Mouse (Mus musculus) CD4-positive, CD25-positive, alpha-beta regulatory T cell, adult 4 months (primary cell): ENCODE measurements at regions not wholly inside any gene's neighbourhood (a gene's known extent, or its start where the extent isn't known, plus 50 kb on each side); places are given as distances from the start of the nearest gene placed in this dataset.
"Not testable (repeated sequence)": the region's sequence is repeated elsewhere in the genome, so short reads cannot be mapped to it uniquely, and the experiment has no call there.

Experiments used
- ATAC-seq: one replicate; pipeline ENCODE4 v1.8.0; 2017

DNA sequence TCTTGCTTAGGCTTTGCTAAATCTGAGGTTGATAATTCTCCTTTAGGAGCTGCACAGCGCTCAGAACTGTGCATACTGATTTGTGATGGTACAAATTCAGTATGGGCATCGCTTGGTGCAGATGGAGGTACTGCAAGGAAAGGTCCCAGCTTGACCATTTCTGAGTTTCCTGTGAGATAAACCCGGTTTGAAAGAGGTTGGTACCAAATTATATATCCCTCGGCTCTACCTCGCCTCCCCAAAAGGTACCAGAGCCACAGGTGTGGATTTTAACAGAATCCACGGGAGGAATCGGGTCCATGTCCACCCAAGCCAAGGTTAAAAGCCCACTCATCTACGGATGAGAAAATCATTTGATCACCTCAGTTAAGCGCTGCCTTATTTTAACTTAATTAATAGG is 172.5 kb upstream of the Zfp808 start:
- ATAC-seq = not testable (repeated sequence)

- ATAC-seq = not testable (repeated sequence)
These were observed 150.8 kb upstream of the Zfp808 start for GRCm38 (mm10) chr13:61978856-61979255.

- ATAC-seq = not testable (repeated sequence)
These were observed 133.2 kb upstream of the Zfp808 start for GRCm38 (mm10) chr13:61996519-61996918.

- ATAC-seq = peak; percentile 71
These were observed 130.9 kb upstream of the Zfp808 start for GRCm38 (mm10) chr13:61998803-61999202.

- ATAC-seq = not testable (repeated sequence)
These were observed 122.4 kb upstream of the Zfp808 start for GRCm38 (mm10) chr13:62007321-62007720.

- ATAC-seq = peak; percentile 94
These were observed 114.1 kb upstream of the Zfp808 start for GRCm38 (mm10) chr13:62015424-62016167.

DNA sequence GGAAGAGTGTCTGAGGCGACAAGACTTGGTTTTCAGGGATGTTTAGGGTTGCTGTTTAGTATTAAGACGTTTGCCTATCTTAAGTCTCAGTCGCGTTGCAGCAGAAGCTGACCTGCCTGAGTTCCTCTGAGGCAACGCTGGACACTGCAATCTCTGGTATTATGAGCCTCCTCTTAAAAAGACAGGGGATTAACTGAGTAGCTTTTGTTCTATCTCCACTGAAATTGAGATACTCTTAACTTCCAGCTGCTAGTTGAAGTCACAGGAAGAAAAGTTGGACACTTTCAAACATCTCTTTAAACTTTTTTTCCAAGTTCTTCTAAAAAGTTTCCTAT is 113.6 kb upstream of the Zfp808 start:
- peak; percentile 45 for ATAC-seq

DNA sequence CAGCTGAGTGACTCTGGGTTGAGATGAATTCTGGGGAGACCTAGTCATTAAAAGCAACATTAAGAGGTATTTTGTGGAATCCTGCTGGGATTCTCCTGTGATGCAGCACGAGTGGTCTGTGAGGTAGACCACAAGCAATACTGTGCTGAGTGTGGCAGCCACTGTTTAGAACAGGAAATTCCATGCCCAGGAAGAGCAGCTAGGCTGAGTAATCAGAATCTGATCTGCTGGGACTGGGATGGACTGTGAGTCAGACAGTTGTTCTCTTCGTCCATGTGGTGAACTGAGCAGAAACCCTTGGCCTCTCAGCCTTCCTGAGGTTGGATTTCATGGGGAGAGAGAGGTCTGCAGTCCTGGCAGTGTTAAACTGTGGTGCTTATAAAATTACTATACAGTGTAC is 92.0 kb upstream of the Zfp808 start:
- ATAC-seq = not testable (repeated sequence)

DNA sequence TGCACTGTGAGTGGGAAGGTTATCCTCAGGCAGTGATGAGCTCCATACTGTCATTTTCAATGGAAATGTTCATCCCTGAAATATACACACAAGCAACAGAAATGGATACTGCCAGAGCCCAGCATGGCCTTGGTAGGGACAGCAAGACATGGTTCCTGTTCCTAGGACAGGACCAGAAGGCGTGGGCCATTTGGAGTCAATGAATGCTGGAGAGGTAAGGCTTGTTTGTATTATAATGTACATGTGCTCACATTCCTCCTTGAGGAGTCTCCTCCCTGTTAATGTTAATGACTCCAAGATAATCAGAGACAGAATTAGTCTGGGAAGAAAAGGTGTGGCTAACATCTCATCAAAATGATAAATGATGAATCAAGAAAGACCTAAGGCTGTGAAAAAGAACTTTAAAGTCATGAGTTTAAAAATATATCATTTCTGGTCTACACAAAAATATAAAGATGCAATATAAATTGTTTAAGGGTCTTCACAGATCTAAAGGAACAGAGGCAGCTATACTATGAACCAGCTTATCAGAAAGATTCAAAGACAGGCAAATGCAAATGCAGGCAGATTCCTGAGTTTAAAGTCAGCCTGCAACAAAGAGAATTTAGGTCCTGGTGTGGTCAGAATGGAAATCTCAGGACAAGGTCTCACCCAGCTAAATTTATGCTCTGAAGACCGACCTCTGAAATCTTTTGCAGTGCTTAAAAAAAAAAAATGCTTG is 51.6 kb upstream of the Zfp808 start:
- ATAC-seq = not testable (repeated sequence)

DNA sequence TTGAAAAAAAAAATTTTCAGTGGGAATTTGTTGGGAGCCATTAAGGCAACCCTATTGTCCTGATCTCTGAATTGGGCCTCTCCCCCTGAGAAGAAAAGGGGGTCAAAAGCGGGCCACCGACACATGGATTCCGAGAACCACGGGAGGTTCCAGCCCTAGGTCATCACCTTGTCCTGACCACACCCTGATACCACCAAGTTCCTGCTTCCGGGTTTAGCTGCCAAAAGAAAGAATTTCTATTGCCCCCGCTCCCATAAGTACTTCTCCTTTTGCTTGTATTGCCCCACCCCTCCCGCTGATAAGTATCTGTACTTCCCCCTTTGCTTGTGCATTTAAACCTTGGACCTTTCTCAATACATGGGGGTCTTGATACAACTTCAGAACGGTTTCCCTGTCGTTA is 50.8 kb upstream of the Zfp808 start:
- not testable (repeated sequence) for ATAC-seq
